Mouse (Mus musculus): ENCODE data around the gene B430305J03Rik. TPM values are rescaled to one million over a fixed set of nuclear protein-coding genes. Genes with fewer than 3 reads are reported as not detected.

B430305J03Rik gene
- polyA plus RNA-seq, 1 experiment = not detected

DNA sequence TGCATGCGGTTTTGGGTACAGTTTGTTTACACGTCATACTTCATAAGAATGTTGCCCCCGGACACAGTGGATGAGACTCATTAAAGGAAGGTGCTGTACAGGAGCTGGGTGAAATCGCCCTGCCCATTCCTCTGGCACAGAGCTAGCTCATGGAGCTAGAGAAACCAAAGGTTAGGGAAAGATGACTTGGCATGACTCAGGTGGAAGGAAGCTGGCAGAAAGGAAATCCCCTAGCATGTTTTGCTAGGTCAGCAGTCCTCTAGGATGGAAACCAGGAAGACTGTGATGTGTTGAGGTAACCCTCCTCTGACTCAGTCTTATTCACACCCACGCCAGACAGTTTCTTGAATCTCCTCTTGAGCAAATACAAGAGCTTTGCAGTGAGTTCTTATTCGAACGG, 21.7 kb downstream of the B430305J03Rik start:
- Histone ChIP-seq H3K4me3 (replicated peaks; ENCODE audit: control insufficient read depth, low read depth, low read length) (no peak overlapping the region), H3K27ac (ENCODE audit: control insufficient read depth, insufficient read depth, low read depth, low read length, poor library complexity) (no peak overlapping the region), H3K4me1 (ENCODE audit: control insufficient read depth, insufficient read depth, low read length) (no peaks in the 10 kb centered on the region)
- 68% methylated on average over 7 of the region's 7 CpGs for WGBS
- TF ChIP-seq POLR2A (IDR thresholded peaks at IDR 0.05; ENCODE audit: borderline replicate concordance, control insufficient read depth, low read depth, low read length) = no peak
- TF ChIP-seq CTCF (IDR thresholded peaks at IDR 0.05; ENCODE audit: control insufficient read depth, insufficient read depth, low read length) = no peak

DNA sequence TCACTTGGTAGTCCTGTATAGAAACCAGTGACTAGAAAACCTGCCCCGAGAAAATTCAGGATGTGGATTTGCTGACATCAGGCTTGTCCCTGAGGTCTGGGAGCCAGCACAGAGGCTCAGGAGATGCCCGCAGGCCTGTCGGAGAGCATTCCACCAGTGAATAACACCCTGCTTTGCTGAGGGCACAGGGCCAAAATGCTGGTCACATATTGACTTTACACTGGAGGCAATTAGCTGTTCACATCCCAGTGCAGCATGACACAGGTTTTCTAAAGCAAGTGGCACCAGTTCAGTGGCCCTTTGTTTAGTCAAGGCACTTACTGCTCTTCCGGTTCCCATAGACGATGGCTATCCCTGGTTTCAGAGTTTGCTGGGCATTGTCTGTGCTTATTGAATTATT, 25.4 kb downstream of the B430305J03Rik start:
- WGBS = 85% methylated on average over 5 of the region's 5 CpGs
- H3K4me3 ChIP-seq (replicated peaks; ENCODE audit: control insufficient read depth, low read depth, low read length) = no peak overlapping the region
- no peaks in the 10 kb centered on the region for H3K4me1 ChIP-seq (ENCODE audit: control insufficient read depth, insufficient read depth, low read length)

DNA sequence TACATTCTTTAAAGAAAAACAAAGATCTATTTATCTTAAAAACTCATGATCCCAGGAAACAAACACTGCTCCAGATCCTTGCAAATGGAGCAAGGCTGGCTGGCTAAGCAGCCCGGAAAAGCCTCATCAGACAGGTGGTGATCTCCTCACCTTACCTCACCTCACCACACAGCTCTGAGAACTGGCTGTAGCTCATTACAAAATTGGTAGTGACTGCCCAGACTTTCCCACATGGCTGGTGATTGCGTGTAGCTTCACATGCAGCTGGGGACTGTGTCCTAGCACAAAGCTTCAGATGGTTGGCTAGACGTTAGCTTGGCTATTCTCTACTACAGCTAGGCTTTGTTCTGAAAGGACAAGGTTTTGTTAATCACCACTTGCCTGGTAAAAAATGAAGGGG, 28.5 kb downstream of the B430305J03Rik start:
- no peaks in the 10 kb centered on the region for H3K4me1 ChIP-seq (ENCODE audit: control insufficient read depth, insufficient read depth, low read length)
- 85% methylated on average over 3 of the region's 3 CpGs for WGBS
- H3K4me3 ChIP-seq (replicated peaks; ENCODE audit: control insufficient read depth, low read depth, low read length) = no peak overlapping the region
- TF ChIP-seq POLR2A (IDR thresholded peaks at IDR 0.05; ENCODE audit: borderline replicate concordance, control insufficient read depth, low read depth, low read length) (no peak), CTCF (IDR thresholded peaks at IDR 0.05; ENCODE audit: control insufficient read depth, insufficient read depth, low read length) (no peak)
- H3K27ac ChIP-seq (ENCODE audit: control insufficient read depth, insufficient read depth, low read depth, low read length, poor library complexity) = no peak overlapping the region

More for the DNA sequence above, 25.4 kb downstream of the B430305J03Rik start:
- H3K27ac ChIP-seq (ENCODE audit: control insufficient read depth, insufficient read depth, low read depth, low read length, poor library complexity) = no peak overlapping the region
- TF ChIP-seq POLR2A (IDR thresholded peaks at IDR 0.05; ENCODE audit: borderline replicate concordance, control insufficient read depth, low read depth, low read length) (no peak), CTCF (IDR thresholded peaks at IDR 0.05; ENCODE audit: control insufficient read depth, insufficient read depth, low read length) (no peak)

DNA sequence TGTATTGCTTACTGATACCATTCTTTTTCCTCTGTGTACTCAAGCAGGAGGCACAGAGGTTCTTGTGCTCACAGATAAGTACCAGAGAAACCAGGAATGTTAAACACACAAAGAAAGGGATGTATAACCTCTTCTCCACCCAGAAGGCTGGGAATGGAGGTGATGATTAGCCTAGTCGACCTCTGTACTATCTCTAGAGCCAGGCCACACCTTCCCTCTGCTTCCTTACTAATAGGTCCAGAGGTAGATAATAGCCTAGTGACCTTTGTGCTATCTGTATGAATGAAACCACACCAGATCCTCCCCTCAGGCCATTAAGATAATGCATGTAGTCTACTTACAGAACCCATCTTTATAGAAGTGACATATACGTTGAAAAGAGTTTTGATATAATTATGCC, 29.5 kb downstream of the B430305J03Rik start:
- 59% methylated on average over 2 of the region's 2 CpGs for WGBS
- H3K27ac ChIP-seq (ENCODE audit: control insufficient read depth, insufficient read depth, low read depth, low read length, poor library complexity) = no peak overlapping the region
- TF ChIP-seq POLR2A (IDR thresholded peaks at IDR 0.05; ENCODE audit: borderline replicate concordance, control insufficient read depth, low read depth, low read length) (no peak), CTCF (IDR thresholded peaks at IDR 0.05; ENCODE audit: control insufficient read depth, insufficient read depth, low read length) (no peak)
- H3K4me1 ChIP-seq (ENCODE audit: control insufficient read depth, insufficient read depth, low read length) = no peaks in the 10 kb centered on the region
- H3K4me3 ChIP-seq (replicated peaks; ENCODE audit: control insufficient read depth, low read depth, low read length) = no peak overlapping the region

DNA sequence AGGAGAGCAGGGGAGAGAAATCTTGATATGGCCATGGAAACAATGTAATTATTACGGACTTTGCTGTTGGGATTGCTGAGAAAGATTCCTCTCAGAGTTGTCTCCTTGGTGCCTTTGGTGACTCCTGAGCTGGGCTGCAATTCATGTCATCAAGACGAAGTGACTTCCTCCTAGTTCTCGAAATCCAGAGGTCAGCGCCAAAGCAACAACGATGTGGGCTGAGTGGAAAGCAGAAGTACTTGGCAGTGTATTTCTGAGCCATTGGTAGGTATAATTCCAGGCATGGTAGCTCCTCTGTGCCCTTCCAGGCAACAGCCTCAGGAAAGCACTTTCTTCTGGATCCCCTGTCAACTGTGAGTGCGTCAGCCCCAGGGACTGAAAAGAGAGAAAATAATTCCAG, 44.1 kb downstream of the B430305J03Rik start:
- H3K4me3 ChIP-seq (replicated peaks; ENCODE audit: control insufficient read depth, low read depth, low read length) = no peak overlapping the region
- H3K4me1 ChIP-seq (ENCODE audit: control insufficient read depth, insufficient read depth, low read length) = no peaks in the 10 kb centered on the region
- TF ChIP-seq POLR2A (IDR thresholded peaks at IDR 0.05; ENCODE audit: borderline replicate concordance, control insufficient read depth, low read depth, low read length) = no peak
- H3K27ac ChIP-seq (ENCODE audit: control insufficient read depth, insufficient read depth, low read depth, low read length, poor library complexity) = no peak overlapping the region
- 19% methylated on average over 6 of the region's 6 CpGs for WGBS

DNA sequence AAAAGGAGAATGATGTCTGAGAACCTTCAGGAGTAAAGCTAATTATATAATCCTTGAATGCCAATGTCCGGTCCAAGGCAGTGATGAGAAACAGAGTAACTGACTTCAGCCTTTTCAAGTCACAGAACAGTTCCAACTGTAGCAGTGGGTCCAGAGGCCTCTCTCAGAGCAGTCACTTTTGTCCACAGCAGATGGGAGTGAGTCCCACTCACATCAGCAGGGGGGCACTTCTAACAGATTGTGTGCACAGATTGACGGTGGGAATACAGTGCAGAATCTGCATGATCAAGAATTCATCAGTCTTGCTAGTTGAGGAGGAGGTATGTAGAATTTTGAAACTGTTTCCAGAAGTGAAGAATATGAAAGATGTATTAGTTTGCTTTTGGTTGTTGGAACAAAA, 45.7 kb downstream of the B430305J03Rik start:
- no peaks in the 10 kb centered on the region for H3K4me1 ChIP-seq (ENCODE audit: control insufficient read depth, insufficient read depth, low read length)
- TF ChIP-seq CTCF (IDR thresholded peaks at IDR 0.05; ENCODE audit: control insufficient read depth, insufficient read depth, low read length) (no peak), POLR2A (IDR thresholded peaks at IDR 0.05; ENCODE audit: borderline replicate concordance, control insufficient read depth, low read depth, low read length) (no peak)
- H3K27ac ChIP-seq (ENCODE audit: control insufficient read depth, insufficient read depth, low read depth, low read length, poor library complexity) = no peak overlapping the region
- 85% methylated on average over 2 of the region's 2 CpGs for WGBS
- no peak overlapping the region for H3K4me3 ChIP-seq (replicated peaks; ENCODE audit: control insufficient read depth, low read depth, low read length)

DNA sequence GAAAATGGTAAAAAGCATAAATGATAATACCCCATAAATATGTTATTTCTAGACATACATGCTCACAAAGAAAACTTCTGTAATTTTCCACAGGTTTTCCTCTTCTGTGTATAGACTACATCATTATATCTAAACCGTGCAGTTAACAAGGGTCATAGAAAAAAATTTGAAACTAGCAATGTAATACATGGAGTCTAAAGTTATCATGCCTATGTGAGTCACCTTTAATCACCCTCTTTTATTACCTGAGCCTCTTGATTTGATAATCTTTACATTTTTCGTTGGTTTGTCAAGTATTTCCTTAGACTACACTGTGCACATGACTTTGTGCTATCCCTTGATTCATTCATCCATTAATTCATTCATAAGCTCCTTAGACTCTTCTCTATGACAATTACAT, 50.7 kb downstream of the B430305J03Rik start:
- 60% methylated on average over 2 of the region's 2 CpGs for WGBS
- TF ChIP-seq CTCF (IDR thresholded peaks at IDR 0.05; ENCODE audit: control insufficient read depth, insufficient read depth, low read length) = no peak
- Histone ChIP-seq H3K4me1 (ENCODE audit: control insufficient read depth, insufficient read depth, low read length) (no peaks in the 10 kb centered on the region), H3K4me3 (replicated peaks; ENCODE audit: control insufficient read depth, low read depth, low read length) (no peak overlapping the region), H3K27ac (ENCODE audit: control insufficient read depth, insufficient read depth, low read depth, low read length, poor library complexity) (no peak overlapping the region)

Other genes starting within 250 kb of the B430305J03Rik start
- 3.6 and 6.8 TPM in 2 replicates for gene Rap2b, start 4.3 kb downstream of the B430305J03Rik start, polyA plus RNA-seq (2011; ENCODE audit: insufficient read depth, insufficient read length, low replicate concordance, missing spikeins)

Measured in bone marrow, adult 2 months (tissue).